15 mouse cellular contexts compared by ENCODE assay signal in the genomic region with DNA sequence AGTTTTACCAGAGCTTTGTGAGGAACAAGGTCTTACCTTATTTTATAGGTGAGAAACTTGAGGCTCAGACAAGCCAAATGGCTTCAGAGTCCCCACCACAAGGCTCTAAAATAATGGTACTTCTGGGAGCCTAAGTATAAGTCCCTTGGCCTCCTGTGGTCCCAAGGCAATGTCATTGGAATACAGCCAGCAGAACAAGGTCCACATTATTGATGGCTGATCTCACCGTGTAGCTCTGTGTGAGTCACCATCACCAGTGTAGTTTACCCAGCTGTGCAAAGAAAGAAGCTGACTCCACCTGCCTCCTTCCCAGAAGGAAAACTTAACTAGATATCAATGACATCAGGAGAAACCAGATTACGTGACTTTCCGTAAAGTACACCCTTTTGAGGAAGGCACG.
DNase-seq lines count a peak whose midpoint lies in the region; ATAC-seq lines count a peak whose summit lies in the region.
"Had no signal": no experiment of that assay in that cellular context is flagged by ENCODE, and none has a peak within 500 bp of the region (broad histone marks: within the 10 kb centered on the region; RNA-seq: fewer than 3 reads in every experiment).

No protein-coding gene starts in this region.

- H3K4me3 ChIP-seq in kidney, embryonic 16.5 days (ENCODE audit: low read length): no peak overlapping the region
- no peak overlapping the region for H3K4me3 ChIP-seq in limb, embryonic 15.5 days
- H3K4me3 ChIP-seq in forebrain, embryonic 12.5 days (replicated peaks): no peak overlapping the region
- H3K4me3 ChIP-seq: forebrain, embryonic 10.5 days; gastrocnemius, adult 2 months had no signal

- no peaks in the 10 kb centered on the region for H3K9me3 ChIP-seq in kidney, embryonic 16.5 days (ENCODE audit: low read length)
- no peaks in the 10 kb centered on the region for H3K9me3 ChIP-seq in limb, embryonic 15.5 days
- H3K9me3 ChIP-seq in forebrain, embryonic 12.5 days: no peaks in the 10 kb centered on the region
- H3K9me3 ChIP-seq: forebrain, embryonic 10.5 days had no signal

- H3K4me1 ChIP-seq in kidney, embryonic 16.5 days (ENCODE audit: insufficient read depth, low read length): peaks cover 8% of the 10 kb centered on the region; the same call in 1 of the 2 replicates
- peaks cover 7% of the 10 kb centered on the region for H3K4me1 ChIP-seq in limb, embryonic 15.5 days
- H3K4me1 ChIP-seq in forebrain, embryonic 12.5 days: no peaks in the 10 kb centered on the region

- ATAC-seq in kidney, embryonic 16.5 days (ENCODE audit: low FRiP score, low TSS enrichment): peak; percentile 60; the same call in 1 of the 2 replicates
- ATAC-seq in limb, embryonic 15.5 days (ENCODE audit: insufficient number of reproducible peaks, low FRiP score, low TSS enrichment, low read depth): 0 out of 2 replicates have a peak, but pooled peaks have one; percentile 35
- no peak for ATAC-seq in CD4-positive, CD25-positive, alpha-beta regulatory T cell, adult 4 months
- ATAC-seq in forebrain, embryonic 12.5 days (ENCODE audit: low FRiP score): no peak
- ATAC-seq: inflammation-experienced regulatory T-cells, adult 6 months; midbrain, embryonic 16.5 days had no signal

- WGBS in kidney, embryonic 16.5 days: 44% methylated on average over 4 of the region's 4 CpGs
- 37% methylated on average over 4 of the region's 4 CpGs for WGBS in limb, embryonic 15.5 days
- WGBS in forebrain, embryonic 12.5 days: 84% methylated on average over 4 of the region's 4 CpGs

- H3K27ac ChIP-seq in kidney, embryonic 16.5 days (ENCODE audit: low read length): peak overlapping the region; percentile 52
- peak overlapping the region; percentile 76 for H3K27ac ChIP-seq in limb, embryonic 15.5 days
- no peak overlapping the region for H3K27ac ChIP-seq in forebrain, embryonic 12.5 days
- H3K27ac ChIP-seq: forebrain, embryonic 10.5 days; gastrocnemius, adult 2 months had no signal

- no peak for DNase-seq in kidney, postnatal 14 days
- peak; percentile 61 for DNase-seq in 416B (ENCODE audit: low read depth)
- DNase-seq in adrenal gland, adult 8-10 months: peak; percentile 72
- no peak for DNase-seq in right cerebral cortex, postnatal 36 days (ENCODE audit: low spot score in 2 of 2)
- DNase-seq: gastrocnemius, adult 2 months; lung, adult 18-20 months; spleen, adult 18-20 months; thymus, postnatal 25 days had no signal

- no peaks in the 10 kb centered on the region for H3K27me3 ChIP-seq in kidney, embryonic 16.5 days (ENCODE audit: insufficient read depth, low read length)
- H3K27me3 ChIP-seq in limb, embryonic 15.5 days: no peaks in the 10 kb centered on the region
- no peaks in the 10 kb centered on the region for H3K27me3 ChIP-seq in forebrain, embryonic 12.5 days

- no peaks in the 10 kb centered on the region for H3K36me3 ChIP-seq in kidney, embryonic 16.5 days (ENCODE audit: insufficient read depth, low read length)
- H3K36me3 ChIP-seq in limb, embryonic 15.5 days: no peaks in the 10 kb centered on the region
- H3K36me3 ChIP-seq in forebrain, embryonic 12.5 days (replicated peaks): no peaks in the 10 kb centered on the region
- H3K36me3 ChIP-seq: forebrain, embryonic 10.5 days had no signal

- no peak overlapping the region for H3K9ac ChIP-seq in kidney, embryonic 16.5 days (replicated peaks; ENCODE audit: low read length)
- H3K9ac ChIP-seq in limb, embryonic 15.5 days: no peak overlapping the region
- no peak overlapping the region for H3K9ac ChIP-seq in forebrain, embryonic 12.5 days

- no peak overlapping the region for H3K4me2 ChIP-seq in kidney, embryonic 16.5 days (replicated peaks; ENCODE audit: low read depth, low read length)
- H3K4me2 ChIP-seq in limb, embryonic 15.5 days: no peak overlapping the region
- no peak overlapping the region for H3K4me2 ChIP-seq in forebrain, embryonic 12.5 days

Comparison
In these comparisons a context has a peak if more than half of its experiments do, and no peak if none do; other contexts are left out.
1. ATAC-seq: peak in kidney, embryonic 16.5 days (single experiment) and limb, embryonic 15.5 days (single experiment); none in CD4-positive, CD25-positive, alpha-beta regulatory T cell, adult 4 months (single experiment) and forebrain, embryonic 12.5 days (single experiment).
2. DNase-seq: peak in 416B (single experiment) and adrenal gland, adult 8-10 months (single experiment); none in kidney, postnatal 14 days (single experiment) and right cerebral cortex, postnatal 36 days (0 of 2).